Mouse (Mus musculus): ENCODE measurements around the gene Mrgprg. TPM values are rescaled to one million over a fixed set of nuclear protein-coding genes. Genes with fewer than 3 reads are reported as not detected.

Gene Mrgprg
- polyA plus RNA-seq (2014; fragmentation: Illumina TruSeq; extraction: RNeasy Lipid Tissue Mini Kit (QIAGEN cat#74804); ENCODE audit: low read depth, low replicate concordance): not detected

GRCm38 (mm10) chr7:143766893-143767292 lies at the start of gene Mrgprg:
Gene Mrgprg, minus strand, starts transcription at chr7:143766993.

GRCm38 (mm10) chr7:143783996-143784829 lies 17.4 kb upstream of the Mrgprg start, which contains the start of gene Mrgpre:
Gene Mrgpre, minus strand, starts transcription at chr7:143784500.

GRCm38 (mm10) chr7:143756125-143757026 lies 10.4 kb downstream of the Mrgprg start, which contains the start of gene Osbpl5:
Gene Osbpl5, minus strand, starts transcription at chr7:143756985.

Other genes starting within 250 kb of the Mrgprg start
- gene Nap1l4, start 217.9 kb downstream of the Mrgprg start, polyA plus RNA-seq (2014; fragmentation: Illumina TruSeq; extraction: RNeasy Lipid Tissue Mini Kit (QIAGEN cat#74804); ENCODE audit: low read depth, low replicate concordance): 163 TPM
- gene Cars, start 166.9 kb downstream of the Mrgprg start, polyA plus RNA-seq (2014; fragmentation: Illumina TruSeq; extraction: RNeasy Lipid Tissue Mini Kit (QIAGEN cat#74804); ENCODE audit: low read depth, low replicate concordance): 17.6 TPM
- 0.47 TPM for gene Tnfrsf26, start 138.3 kb downstream of the Mrgprg start, polyA plus RNA-seq (2014; fragmentation: Illumina TruSeq; extraction: RNeasy Lipid Tissue Mini Kit (QIAGEN cat#74804); ENCODE audit: low read depth, low replicate concordance)
- 3.0 TPM for gene Tnfrsf22, start 117.3 kb downstream of the Mrgprg start, polyA plus RNA-seq (2014; fragmentation: Illumina TruSeq; extraction: RNeasy Lipid Tissue Mini Kit (QIAGEN cat#74804); ENCODE audit: low read depth, low replicate concordance)
- 2.6 TPM for gene Tnfrsf23, start 81.1 kb downstream of the Mrgprg start, polyA plus RNA-seq (2014; fragmentation: Illumina TruSeq; extraction: RNeasy Lipid Tissue Mini Kit (QIAGEN cat#74804); ENCODE audit: low read depth, low replicate concordance)
- gene Osbpl5, start 10.0 kb downstream of the Mrgprg start, polyA plus RNA-seq (2014; fragmentation: Illumina TruSeq; extraction: RNeasy Lipid Tissue Mini Kit (QIAGEN cat#74804); ENCODE audit: low read depth, low replicate concordance): 12.6 TPM
- 0.89 TPM for gene Mrgpre, start 17.5 kb upstream of the Mrgprg start, polyA plus RNA-seq (2014; fragmentation: Illumina TruSeq; extraction: RNeasy Lipid Tissue Mini Kit (QIAGEN cat#74804); ENCODE audit: low read depth, low replicate concordance)
- gene Nadsyn1, start 55.9 kb upstream of the Mrgprg start, polyA plus RNA-seq (2014; fragmentation: Illumina TruSeq; extraction: RNeasy Lipid Tissue Mini Kit (QIAGEN cat#74804); ENCODE audit: low read depth, low replicate concordance): 7.5 TPM
- 6.6 TPM for gene Dhcr7, start 56.2 kb upstream of the Mrgprg start, polyA plus RNA-seq (2014; fragmentation: Illumina TruSeq; extraction: RNeasy Lipid Tissue Mini Kit (QIAGEN cat#74804); ENCODE audit: low read depth, low replicate concordance)
- not detected for gene Gm498, start 99.8 kb upstream of the Mrgprg start, polyA plus RNA-seq (2014; fragmentation: Illumina TruSeq; extraction: RNeasy Lipid Tissue Mini Kit (QIAGEN cat#74804); ENCODE audit: low read depth, low replicate concordance)
- gene Shank2, start 234.9 kb upstream of the Mrgprg start, polyA plus RNA-seq (2014; fragmentation: Illumina TruSeq; extraction: RNeasy Lipid Tissue Mini Kit (QIAGEN cat#74804); ENCODE audit: low read depth, low replicate concordance): 0.18 TPM

All from heart, adult 10 weeks (tissue).